In genomic region chr6:51086347-51086746, GRCm38 (mm10) we compare ENCODE assay signal across 18 mouse cellular contexts.
"Had no signal": no experiment of that assay in that cellular context is flagged by ENCODE, and none has a peak within 500 bp of the region (broad histone marks: within the 10 kb centered on the region; RNA-seq: fewer than 3 reads in every experiment).

No protein-coding gene starts in this region.

- H3K27me3 ChIP-seq: lung, embryonic 15.5 days; midbrain, embryonic 12.5 days; neural tube, embryonic 12.5 days had no signal

- H3K9me3 ChIP-seq: lung, embryonic 15.5 days; megakaryocyte, embryonic 14.5 days; midbrain, embryonic 12.5 days; neural tube, embryonic 12.5 days had no signal

- H3K4me1 ChIP-seq: lung, embryonic 15.5 days; megakaryocyte, embryonic 14.5 days; neural tube, embryonic 12.5 days had no signal

- H3K4me3 ChIP-seq: lung, embryonic 15.5 days; megakaryocyte, embryonic 14.5 days; midbrain, embryonic 12.5 days; neural tube, embryonic 12.5 days had no signal

- ATAC-seq: liver, postnatal 0 days; lung, postnatal 0 days; midbrain, embryonic 16.5 days had no signal

- H3K36me3 ChIP-seq: lung, embryonic 15.5 days; midbrain, embryonic 12.5 days; neural tube, embryonic 12.5 days had no signal

- H3K9ac ChIP-seq: liver, postnatal 0 days; lung, embryonic 15.5 days; midbrain, embryonic 12.5 days; neural tube, embryonic 12.5 days had no signal

- H3K27ac ChIP-seq: lung, embryonic 15.5 days; macrophage; midbrain, embryonic 12.5 days; neural tube, embryonic 12.5 days had no signal

- DNase-seq: liver, postnatal 0 days; lung, adult 2 months; lung, postnatal 14 days; lung, postnatal 36 days; midbrain, embryonic 14.5 days; right cerebral cortex, postnatal 25 days; right cerebral cortex, postnatal 4 days; spleen, adult 18-20 months; thymus, adult 18-20 months; thymus, postnatal 14 days; thymus, postnatal 36 days had no signal

- H3K4me2 ChIP-seq: lung, embryonic 15.5 days; midbrain, embryonic 12.5 days; neural tube, embryonic 12.5 days had no signal
